Mouse (Mus musculus): ENCODE data around the gene Samd9l. TPM values are rescaled to one million over a fixed set of nuclear protein-coding genes. Genes with fewer than 3 reads are reported as not detected.
"Not testable (repeated sequence)": the region's sequence is repeated elsewhere in the genome, so short reads cannot be mapped to it uniquely, and the experiment has no call there.

Samd9l gene
- total RNA-seq (2021): 10 to 100 TPM in 1 of 2 experiments, 1 to 10 TPM in 1; 7.5 to 12.4 TPM

GRCm38 (mm10) chr6:3399340-3400068 lies at the start of gene Samd9l:
TSS of gene Samd9l (minus strand) at chr6:3399572.
- intact Hi-C loops (cut with DNase I): loop anchor here (5.0 kb wide), 1 partner anchor 57 kb away; no protein-coding TSS in a partner anchor
- DNase-seq: peak; percentile 79 to 81

- DNase-seq: peak; percentile 58 to 68
- intact Hi-C loops (cut with DNase I): no loop called here
Measured at GRCm38 (mm10) chr6:3447404-3447803, 48.0 kb upstream of the Samd9l start.

- DNase-seq: no peak
- intact Hi-C loops (cut with DNase I): no loop called here
Measured at GRCm38 (mm10) chr6:3443905-3444304, 44.5 kb upstream of the Samd9l start.

- DNase-seq: no peak
- intact Hi-C loops (cut with DNase I): no loop called here
Measured at GRCm38 (mm10) chr6:3436087-3436486, 36.7 kb upstream of the Samd9l start.

GRCm38 (mm10) chr6:3430976-3431375 lies 31.6 kb upstream of the Samd9l start:
- DNase-seq; intact Hi-C loops (cut with DNase I): not testable (repeated sequence)

- DNase-seq: no peak
- intact Hi-C loops (cut with DNase I): loop anchor here (1.0 kb wide), 2 partner anchors 10 to 37 kb away; no protein-coding TSS in a partner anchor
Measured at GRCm38 (mm10) chr6:3427047-3427446, 27.7 kb upstream of the Samd9l start.

GRCm38 (mm10) chr6:3425333-3425732 lies 26.0 kb upstream of the Samd9l start:
- intact Hi-C loops (cut with DNase I); DNase-seq: not testable (repeated sequence)

GRCm38 (mm10) chr6:3424613-3425277 lies 25.4 kb upstream of the Samd9l start:
- intact Hi-C loops (cut with DNase I): not testable (repeated sequence)
- DNase-seq: peak; percentile 48 to 60

GRCm38 (mm10) chr6:3397182-3397906 lies 2.0 kb downstream of the Samd9l start:
- intact Hi-C loops (cut with DNase I): loop anchor here (5.0 kb wide), 1 partner anchor 55 kb away; no protein-coding TSS in a partner anchor
- DNase-seq: not testable (repeated sequence)

GRCm38 (mm10) chr6:3395921-3396611 lies 3.3 kb downstream of the Samd9l start:
- intact Hi-C loops (cut with DNase I): loop anchor here (5.0 kb wide), 1 partner anchor 54 kb away; no protein-coding TSS in a partner anchor
- DNase-seq: not testable (repeated sequence)

- no peak for DNase-seq
- intact Hi-C loops (cut with DNase I): loop anchor here (1.0 kb wide), 1 partner anchor 37 kb away; no protein-coding TSS in a partner anchor
Measured at GRCm38 (mm10) chr6:3389995-3390394, 9.4 kb downstream of the Samd9l start.

- no peak for DNase-seq
- intact Hi-C loops (cut with DNase I): no loop called here
Measured at GRCm38 (mm10) chr6:3386565-3386964, 12.8 kb downstream of the Samd9l start.

- intact Hi-C loops (cut with DNase I); DNase-seq: not testable (repeated sequence)
Measured at GRCm38 (mm10) chr6:3384816-3385215, 14.6 kb downstream of the Samd9l start.

GRCm38 (mm10) chr6:3384115-3384791 lies 15.1 kb downstream of the Samd9l start:
- intact Hi-C loops (cut with DNase I); DNase-seq: not testable (repeated sequence)

GRCm38 (mm10) chr6:3379146-3379545 lies 20.2 kb downstream of the Samd9l start:
- intact Hi-C loops (cut with DNase I): no loop called here
- DNase-seq: no peak

GRCm38 (mm10) chr6:3376687-3377086 lies 22.7 kb downstream of the Samd9l start:
- intact Hi-C loops (cut with DNase I): no loop called here
- DNase-seq: no peak

GRCm38 (mm10) chr6:3369527-3369926 lies 29.8 kb downstream of the Samd9l start:
- DNase-seq: no peak
- intact Hi-C loops (cut with DNase I): no loop called here

- intact Hi-C loops (cut with DNase I); DNase-seq: not testable (repeated sequence)
Measured at GRCm38 (mm10) chr6:3365609-3366008, 33.8 kb downstream of the Samd9l start.

- intact Hi-C loops (cut with DNase I): not testable (repeated sequence)
- peak; percentile 39 for DNase-seq
Measured at GRCm38 (mm10) chr6:3345924-3346597, 53.3 kb downstream of the Samd9l start.

All from heart, postnatal 36 days (tissue).